Mouse (Mus musculus) cortical plate, adult 2 months (tissue): ENCODE data around the gene Sacs. TPM values are rescaled to one million over a fixed set of nuclear protein-coding genes. Genes with fewer than 3 reads are reported as not detected.
"Not testable (repeated sequence)": the region's sequence is repeated elsewhere in the genome, so short reads cannot be mapped to it uniquely, and the experiment has no call there.

Experiments used
- H3K27ac ChIP-seq: fragments of 200-500 bp; 2 replicates; pipeline ENCODE4 v1.5.1; 2012; ENCODE audit warnings: low read length, control low read depth, inconsistent platforms; ENCODE audit not compliant: insufficient read depth
- H3K4me1 ChIP-seq: fragments of 200-500 bp; 2 replicates; pipeline ENCODE4 v1.6.1; 2011; ENCODE audit warnings: low read length; ENCODE audit not compliant: control insufficient read depth, insufficient read depth
- H3K4me3 ChIP-seq: fragments of 200-500 bp; 2 replicates; pipeline ENCODE4 v1.5.1; 2011; ENCODE audit warnings: mild to moderate bottlenecking, low read length, control low read depth; ENCODE audit not compliant: insufficient read depth
- CTCF ChIP-seq: fragments of 200-500 bp; IDR thresholded peaks from 2 replicates; pipeline ENCODE4 v1.5.1; 2011; ENCODE audit warnings: mild to moderate bottlenecking, control low read depth, low read length; ENCODE audit not compliant: insufficient read depth; ENCODE audit errors: extremely low read depth
- POLR2A ChIP-seq: fragments of 200-500 bp; IDR thresholded peaks from 2 replicates; pipeline ENCODE4 v1.6.1; 2011; ENCODE audit warnings: mild to moderate bottlenecking, low read length, control low read depth; ENCODE audit not compliant: insufficient read depth; ENCODE audit errors: extremely low read depth
- polyA plus RNA-seq: library from polyadenylated mRNA; depleted of rRNA; stranded (reverse); fragments of >200 nt; gene quantifications from 2 replicates; pipeline ENCODE4 v1.2.3, GENCODE M21; 2012

Gene Sacs
- polyA plus RNA-seq, 1 experiment: 15.5 TPM

- TF ChIP-seq POLR2A (no peak), CTCF (no peak)
- Histone ChIP-seq H3K27ac (no peak overlapping the region), H3K4me3 (no peak overlapping the region)
These were observed 13.1 kb upstream of the Sacs start for GRCm38 (mm10) chr14:61125201-61125600.

DNA sequence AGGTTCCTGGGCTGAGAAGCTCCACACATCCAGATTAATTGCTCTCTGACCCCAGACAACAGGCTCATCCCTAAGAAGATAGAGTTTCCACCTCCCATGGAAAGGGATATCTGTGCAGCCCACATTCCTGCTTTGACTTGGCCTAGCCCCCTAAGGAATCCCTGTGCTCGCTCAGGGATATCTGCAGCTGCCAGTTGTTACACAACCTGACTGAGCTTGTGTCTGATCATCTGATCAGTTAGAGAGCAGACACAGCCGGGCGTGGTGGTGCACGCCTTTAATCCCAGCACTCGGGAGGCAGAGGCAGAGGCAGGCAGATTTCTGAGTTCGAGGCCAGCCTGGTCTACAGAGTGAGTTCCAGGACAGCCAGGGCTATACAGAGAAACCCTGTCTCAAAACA lies 10.9 kb upstream of the Sacs start:
- not testable (repeated sequence) for H3K4me3 ChIP-seq, H3K27ac ChIP-seq, H3K4me1 ChIP-seq

More at GRCm38 (mm10) chr14:61125201-61125600, 13.1 kb upstream of the Sacs start:
- no peaks in the 10 kb centered on the region for H3K4me1 ChIP-seq

DNA sequence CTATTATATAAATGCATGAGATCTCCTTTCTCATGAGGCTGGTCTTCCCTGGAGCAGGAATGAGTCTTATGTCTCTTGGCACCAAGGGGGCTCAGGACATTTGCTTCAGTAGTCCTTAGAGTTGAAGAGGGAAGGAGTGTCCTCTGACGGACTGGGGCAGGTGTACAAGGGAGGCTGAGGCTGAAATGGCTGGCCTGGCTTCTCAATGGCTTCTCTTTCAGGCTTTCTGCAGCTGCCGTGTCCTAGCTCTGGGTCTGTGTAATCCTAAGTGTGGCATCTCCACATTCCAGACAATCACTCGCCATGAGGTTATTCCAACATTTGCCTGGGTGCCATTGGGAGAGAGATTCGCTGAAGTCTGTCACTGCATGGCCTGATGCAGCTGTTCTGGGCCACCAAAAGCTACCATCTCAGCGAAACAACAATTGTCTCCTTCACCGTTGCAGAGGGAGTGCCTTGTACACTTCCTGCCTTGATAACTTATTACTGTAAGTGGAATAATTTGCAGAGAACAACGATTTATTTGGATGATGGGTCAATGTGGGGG lies 9.2 kb upstream of the Sacs start:
- Histone ChIP-seq H3K27ac (no peak overlapping the region), H3K4me1 (no peaks in the 10 kb centered on the region), H3K4me3 (no peak overlapping the region)
- TF ChIP-seq POLR2A (no peak), CTCF (no peak)

DNA sequence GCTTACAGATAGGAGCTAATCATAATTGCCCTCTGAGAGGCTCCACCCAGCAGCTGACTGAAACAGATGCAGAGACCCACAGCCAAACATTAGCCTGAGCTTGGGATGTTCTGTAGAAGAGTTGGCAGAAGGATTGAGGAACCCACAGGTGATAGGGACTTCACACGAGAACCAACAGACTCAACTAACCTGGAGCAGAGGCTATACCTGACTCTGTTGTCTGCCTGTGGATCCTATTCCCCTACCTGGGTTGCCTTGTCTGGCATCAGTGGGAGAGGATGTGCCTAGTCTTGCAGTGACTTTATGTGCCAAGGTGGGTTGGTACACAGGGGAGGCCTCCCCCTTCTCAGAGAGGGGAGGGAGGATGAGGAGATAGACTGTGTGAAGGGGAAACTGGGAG lies 5.7 kb upstream of the Sacs start:
- Histone ChIP-seq H3K4me1 (0 out of 2 replicates have a peak, but pooled peaks cover under 1% of the 10 kb centered on the region), H3K27ac (no peak overlapping the region), H3K4me3 (no peak overlapping the region)
- TF ChIP-seq POLR2A (no peak), CTCF (no peak)

DNA sequence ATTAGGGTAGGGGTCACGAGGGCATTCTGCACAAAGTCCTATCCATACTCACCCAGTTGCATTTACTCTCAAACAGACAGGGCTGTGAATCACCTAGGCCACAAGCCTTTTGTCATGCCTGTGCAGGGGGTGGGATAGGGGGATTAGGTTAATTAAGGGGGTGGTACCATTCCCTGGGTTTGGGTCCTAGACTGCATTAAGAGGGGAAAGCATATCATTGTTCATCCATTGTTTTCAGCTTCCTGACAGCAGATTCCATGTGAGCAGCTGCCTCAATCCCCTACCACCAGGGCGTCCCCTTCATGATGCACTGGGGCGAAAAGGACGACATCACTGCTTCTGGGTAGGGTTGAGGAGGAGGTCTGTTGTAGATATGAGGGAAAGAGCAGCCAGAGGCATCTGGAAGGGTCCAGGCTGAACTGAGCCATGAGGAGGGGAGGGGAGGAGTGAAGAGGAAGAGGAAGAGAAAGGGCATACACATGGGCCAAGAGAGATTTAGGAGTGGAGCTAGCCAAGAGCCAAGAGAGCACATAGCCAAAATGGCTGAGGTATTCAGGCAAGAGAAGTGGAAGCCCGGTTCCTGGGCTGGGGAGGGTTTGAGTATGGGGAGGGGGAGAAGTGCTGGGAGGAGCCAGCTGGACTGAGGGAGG lies 3.8 kb upstream of the Sacs start:
- no peak overlapping the region for H3K4me3 ChIP-seq
- H3K27ac ChIP-seq: no peak overlapping the region
- TF ChIP-seq CTCF (no peak), POLR2A (no peak)
- peaks cover 4% of the 10 kb centered on the region; the same call in 1 of the 2 replicates for H3K4me1 ChIP-seq

GRCm38 (mm10) chr14:61137410-61137809 lies 847 bp upstream of the Sacs start:
- Histone ChIP-seq H3K4me3 (no peak overlapping the region), H3K4me1 (peaks cover 5% of the 10 kb centered on the region; the same call in 1 of the 2 replicates), H3K27ac (no peak overlapping the region)
- TF ChIP-seq POLR2A (no peak), CTCF (no peak)

GRCm38 (mm10) chr14:61138727-61139067 lies 440 bp downstream of the Sacs start:
- Histone ChIP-seq H3K4me3 (peak overlapping the region; percentile 80), H3K27ac (no peak overlapping the region), H3K4me1 (peaks cover 6% of the 10 kb centered on the region; the same call in 1 of the 2 replicates)
- TF ChIP-seq POLR2A: no peak
- no peak for TF ChIP-seq CTCF

DNA sequence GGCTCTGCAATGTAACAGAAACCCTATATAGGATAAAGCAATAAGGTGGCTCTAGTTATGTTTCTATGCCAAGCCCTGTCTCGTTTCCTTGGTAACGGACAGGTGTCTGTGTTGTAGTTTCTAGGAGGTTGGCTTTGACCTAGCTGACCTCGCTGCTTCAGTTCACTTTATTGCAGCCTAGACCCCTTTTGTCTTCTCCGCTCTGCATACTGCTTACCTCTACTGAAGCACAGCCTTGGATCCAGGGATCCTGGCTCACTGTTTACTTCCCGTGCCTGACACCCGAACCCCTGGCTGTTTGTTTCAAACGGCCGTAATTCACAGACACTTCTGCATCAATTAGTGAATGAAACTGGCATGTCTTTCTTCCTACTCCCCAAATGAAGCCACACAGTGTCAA lies 5.1 kb downstream of the Sacs start:
- Histone ChIP-seq H3K4me1 (peaks cover 5% of the 10 kb centered on the region; the same call in 1 of the 2 replicates), H3K4me3 (no peak overlapping the region), H3K27ac (no peak overlapping the region)
- TF ChIP-seq POLR2A: no peak
- TF ChIP-seq CTCF: no peak

- TF ChIP-seq CTCF: peak; percentile 55
- TF ChIP-seq POLR2A: no peak
- H3K27ac ChIP-seq: no peak overlapping the region
- H3K4me3 ChIP-seq: no peak overlapping the region
- peaks cover 5% of the 10 kb centered on the region; the same call in 1 of the 2 replicates for H3K4me1 ChIP-seq
These were observed 5.6 kb downstream of the Sacs start for GRCm38 (mm10) chr14:61143869-61144268.

DNA sequence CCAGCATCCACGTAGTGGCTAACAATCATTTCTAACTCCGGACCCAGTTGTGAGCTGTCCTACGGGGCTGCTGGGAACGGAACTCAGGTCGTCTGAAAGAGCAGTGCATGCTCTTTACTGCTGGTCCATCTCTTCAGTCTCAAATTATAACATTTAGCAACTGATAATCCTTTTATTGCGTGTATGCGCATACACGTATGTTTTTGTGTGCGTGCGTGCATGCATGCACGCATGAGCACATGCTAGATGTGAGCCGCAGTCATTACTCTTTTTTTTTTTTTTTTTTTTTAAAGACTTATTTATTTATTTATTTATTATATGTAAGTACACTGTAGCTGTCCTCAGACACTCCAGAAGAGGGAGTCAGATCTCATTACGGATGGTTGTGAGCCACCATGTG lies 12.2 kb downstream of the Sacs start:
- H3K4me3 ChIP-seq, H3K4me1 ChIP-seq, H3K27ac ChIP-seq: not testable (repeated sequence)

DNA sequence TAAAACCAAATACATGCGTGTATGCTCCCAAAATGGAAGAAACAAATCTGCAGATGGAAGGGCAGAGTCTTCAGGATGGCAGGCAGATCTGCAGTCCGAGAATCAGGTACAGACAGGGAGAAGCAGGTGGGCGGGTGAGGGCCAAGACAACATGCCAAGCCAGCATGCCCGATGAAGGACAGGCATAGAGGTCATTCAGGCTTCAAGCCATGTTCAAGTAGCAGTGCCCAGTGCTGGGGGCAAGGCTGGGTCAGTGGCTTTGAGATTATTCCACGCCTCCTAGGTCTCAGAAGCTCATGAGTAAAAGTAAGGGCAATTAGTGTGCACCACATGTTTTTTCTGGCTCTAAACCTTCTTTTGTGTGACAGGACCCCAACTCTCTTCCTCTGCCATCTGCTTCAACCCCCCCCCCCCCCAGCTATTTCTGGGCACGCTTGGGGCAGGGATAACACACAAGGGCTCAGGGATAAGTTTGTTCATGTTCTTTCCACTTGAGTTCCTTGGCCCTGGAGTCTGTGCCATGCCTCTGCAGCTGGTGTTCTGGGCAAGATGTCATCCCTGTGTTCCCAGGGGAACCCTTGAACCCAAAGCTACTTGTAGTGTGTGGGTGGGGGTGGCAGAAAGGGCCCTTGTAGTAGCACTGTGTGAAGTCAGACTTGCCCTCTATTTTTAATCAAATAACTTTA lies 16.8 kb downstream of the Sacs start:
- Histone ChIP-seq H3K4me3 (no peak overlapping the region), H3K4me1 (no peaks in the 10 kb centered on the region), H3K27ac (no peak overlapping the region)
- no peak for TF ChIP-seq CTCF
- TF ChIP-seq POLR2A: no peak
